In genomic region chr5:141835566-141835965, GRCm38 (mm10) we compare ENCODE assay signal across 23 mouse cellular contexts.
DNase-seq lines count a peak whose midpoint lies in the region; ATAC-seq lines count a peak whose summit lies in the region.
"Had no signal": no experiment of that assay in that cellular context is flagged by ENCODE, and none has a peak within 500 bp of the region (broad histone marks: within the 10 kb centered on the region; RNA-seq: fewer than 3 reads in every experiment).

No protein-coding gene starts in this region.

- H3K36me3 ChIP-seq in midbrain, embryonic 11.5 days (ENCODE audit: control insufficient read depth, insufficient read depth, low read length), result no peaks in the 10 kb centered on the region
- no peaks in the 10 kb centered on the region for H3K36me3 ChIP-seq in midbrain, embryonic 10.5 days
- H3K36me3 ChIP-seq: embryonic facial prominence, embryonic 13.5 days; limb, embryonic 10.5 days had no signal

- peak; percentile 15 for DNase-seq in cerebellum, adult 11 months
- peak; percentile 47 for DNase-seq in midbrain, embryonic 11.5 days (ENCODE audit: low spot score, missing footprints)
- DNase-seq in midbrain, embryonic 10.5 days (ENCODE audit: low spot score), result no peak
- DNase-seq in cerebellum, adult 18-20 months, result peak; percentile 11 to 29
- peak; percentile 53 to 68 for DNase-seq in cerebellum, postnatal 25 days
- no peak for DNase-seq in urinary bladder, adult 2 months (ENCODE audit: low spot score)
- no peak for DNase-seq in thymus, postnatal 10 days (ENCODE audit: low spot score in 2 of 2)
- DNase-seq: adrenal gland, adult 8-10 months; gastrocnemius, postnatal 25 days; heart, adult 2 months; heart, postnatal 36 days; lung, adult 18-20 months; lung, postnatal 14 days; right cerebral cortex, postnatal 4 days had no signal

- H3K9ac ChIP-seq in midbrain, embryonic 11.5 days (ENCODE audit: low read length), result no peak overlapping the region
- H3K9ac ChIP-seq: embryonic facial prominence, embryonic 13.5 days had no signal

- no peak overlapping the region for H3K4me2 ChIP-seq in midbrain, embryonic 11.5 days
- H3K4me2 ChIP-seq: embryonic facial prominence, embryonic 13.5 days had no signal

- H3K4me1 ChIP-seq in midbrain, embryonic 11.5 days (ENCODE audit: control insufficient read depth, insufficient read depth, low read length), result peaks cover 2% of the 10 kb centered on the region; the same call in 1 of the 2 replicates
- H3K4me1 ChIP-seq in midbrain, embryonic 10.5 days, result peaks cover 29% of the 10 kb centered on the region
- H3K4me1 ChIP-seq: megakaryocyte, embryonic 14.5 days had no signal

- H3K9me3 ChIP-seq in midbrain, embryonic 11.5 days (ENCODE audit: control insufficient read depth, low read length), result no peaks in the 10 kb centered on the region
- no peaks in the 10 kb centered on the region for H3K9me3 ChIP-seq in midbrain, embryonic 10.5 days (replicated peaks)
- H3K9me3 ChIP-seq: embryonic facial prominence, embryonic 13.5 days; limb, embryonic 10.5 days had no signal

- no peak for ATAC-seq in cerebellum, adult (ENCODE audit: insufficient number of reproducible peaks, low FRiP score, low TSS enrichment)
- no peak for ATAC-seq in midbrain, embryonic 11.5 days (ENCODE audit: low FRiP score)
- ATAC-seq: forebrain, embryonic 16.5 days; hindbrain, embryonic 16.5 days; intestine, postnatal 0 days; Patski had no signal

- no peaks in the 10 kb centered on the region for H3K27me3 ChIP-seq in midbrain, embryonic 11.5 days (ENCODE audit: control insufficient read depth, insufficient read depth, low read length)
- peaks cover 11% of the 10 kb centered on the region for H3K27me3 ChIP-seq in midbrain, embryonic 10.5 days (ENCODE audit: low read depth, poor library complexity, severe bottlenecking)
- H3K27me3 ChIP-seq: megakaryocyte, embryonic 14.5 days; Patski had no signal

- 42% methylated on average over 6 of the region's 6 CpGs for WGBS in midbrain, embryonic 11.5 days
- WGBS in midbrain, embryonic 10.5 days, result 50% methylated on average over 6 of the region's 6 CpGs

- no peak overlapping the region for H3K27ac ChIP-seq in midbrain, embryonic 11.5 days (ENCODE audit: low read depth, low read length)
- no peak overlapping the region for H3K27ac ChIP-seq in midbrain, embryonic 10.5 days (replicated peaks)
- H3K27ac ChIP-seq: embryonic facial prominence, embryonic 13.5 days; heart, adult 2 months; left cerebral cortex, adult 2 months; limb, embryonic 10.5 days had no signal

- H3K4me3 ChIP-seq in midbrain, embryonic 11.5 days (ENCODE audit: low read depth, low read length), result no peak overlapping the region
- no peak overlapping the region for H3K4me3 ChIP-seq in midbrain, embryonic 10.5 days
- H3K4me3 ChIP-seq: embryonic facial prominence, embryonic 13.5 days; heart, adult 2 months; left cerebral cortex, adult 2 months; limb, embryonic 10.5 days; megakaryocyte, embryonic 14.5 days had no signal

Comparison
In these comparisons a context has a peak if more than half of its experiments do, and no peak if none do; other contexts are left out.
1. DNase-seq: peak in cerebellum, adult 11 months (single experiment), midbrain, embryonic 11.5 days (single experiment), cerebellum, adult 18-20 months (2 of 2) and cerebellum, postnatal 25 days (2 of 2); none in midbrain, embryonic 10.5 days (single experiment), urinary bladder, adult 2 months (single experiment) and thymus, postnatal 10 days (0 of 2).